Mouse (Mus musculus): Measurements from ENCODE around the gene Nos2.

DNA sequence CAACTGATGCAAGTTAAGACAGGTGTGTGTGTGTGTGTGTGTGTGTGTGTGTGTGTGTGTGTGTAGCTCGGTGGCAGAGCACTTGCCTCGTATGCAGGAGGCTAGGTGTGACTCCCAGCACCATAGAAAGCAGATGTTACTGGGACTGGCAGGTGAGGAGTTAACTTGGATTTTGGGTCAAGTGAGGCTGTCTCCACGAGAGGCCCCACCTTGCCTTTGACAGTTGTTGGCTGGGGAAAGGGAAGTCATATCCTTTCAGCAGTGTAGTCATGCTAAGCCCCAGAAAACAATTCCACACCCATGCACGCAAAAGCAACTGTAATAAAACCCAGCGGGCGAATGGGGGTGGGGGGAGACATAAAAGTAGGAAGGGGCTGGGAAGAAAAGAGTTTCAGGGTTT lies 51.7 kb downstream of the Nos2 start:
- TF ChIP-seq CTCF (conservative IDR thresholded peaks at IDR 0.05; ENCODE audit: insufficient read depth, insufficient read length, low read depth, low read length) (no peak), POLR2A (IDR thresholded peaks at IDR 0.05; ENCODE audit: low read depth, low read length) (no peak)

Data from kidney, adult 2 months (tissue).